Mouse (Mus musculus): ENCODE results near the gene Sarnp. TPM values are rescaled to one million over a fixed set of nuclear protein-coding genes. Genes with fewer than 3 reads are reported as not detected.

Gene Sarnp
- polyA plus RNA-seq, 1 experiment from 2014 or later: 203 TPM

DNA sequence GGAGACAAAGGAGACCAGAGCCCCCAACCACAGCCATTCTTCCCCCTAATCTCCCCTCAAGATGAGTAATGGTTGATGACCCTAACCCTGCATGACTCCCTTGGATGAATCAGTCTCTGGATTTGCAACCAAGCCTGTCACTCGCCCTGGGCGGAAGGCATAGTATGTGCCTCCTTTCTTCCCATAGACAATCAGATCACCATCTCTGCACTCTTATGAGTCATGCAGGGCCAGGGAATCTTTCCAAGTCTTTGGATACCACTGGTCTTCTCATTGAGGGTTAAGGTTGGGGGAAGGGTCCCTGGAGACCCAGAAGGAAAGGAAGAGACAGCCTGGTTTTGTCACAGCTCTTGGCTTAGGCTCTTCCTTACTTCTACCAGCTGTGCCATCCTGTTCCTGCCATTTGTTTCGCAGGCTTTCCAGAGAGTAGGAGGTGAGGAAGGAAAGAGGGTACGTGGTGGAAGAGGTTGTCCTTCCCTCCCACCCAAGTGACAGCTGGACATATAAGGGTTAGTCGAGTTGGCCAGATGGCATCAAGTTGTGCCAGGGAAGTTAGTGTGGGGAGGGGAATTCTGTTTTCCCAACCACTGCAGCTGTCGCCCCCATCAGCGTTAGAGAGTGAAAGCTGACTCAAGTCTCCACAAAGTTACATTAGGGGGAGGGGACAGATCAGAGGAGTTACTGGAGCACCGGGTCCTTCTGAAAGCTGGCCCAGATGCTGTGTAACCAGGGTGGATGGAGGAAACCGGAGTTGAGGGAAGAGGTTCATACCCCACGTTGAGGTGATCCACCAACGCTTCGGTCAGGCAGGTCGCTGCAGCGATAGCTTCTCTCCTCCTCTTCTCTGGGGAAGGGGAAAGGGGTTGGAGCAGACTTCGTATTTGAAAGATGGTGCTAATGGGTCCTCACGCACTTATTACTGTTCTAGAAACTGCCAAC lies 105.0 kb downstream of the Sarnp start:
- H3K4me3 ChIP-seq (replicated peaks): peak overlapping the region; percentile 92
- no peaks in the 10 kb centered on the region; the same call in 1 of the 2 replicates for H3K27me3 ChIP-seq
- peaks cover 14% of the 10 kb centered on the region for H3K36me3 ChIP-seq
- peak overlapping the region; percentile 72 for H3K4me2 ChIP-seq (replicated peaks)
- no peak for ATAC-seq
- 75% methylated on average over 16 of the region's 16 CpGs for WGBS
- peaks cover 46% of the 10 kb centered on the region for H3K4me1 ChIP-seq (replicated peaks)
- peak overlapping the region; percentile 87 for H3K9ac ChIP-seq (replicated peaks)
- peak overlapping the region; percentile 94; the same call in 1 of the 2 replicates for H3K27ac ChIP-seq
- H3K9me3 ChIP-seq: no peaks in the 10 kb centered on the region

DNA sequence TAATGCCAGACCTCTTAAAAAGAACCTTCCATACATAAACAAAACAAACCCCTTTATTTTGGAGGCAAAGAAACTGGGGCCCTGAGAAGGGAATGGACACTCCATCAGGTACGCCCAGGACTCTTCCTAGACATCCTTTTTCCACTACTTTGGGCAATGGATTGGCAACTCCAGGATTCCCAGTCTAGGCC lies 105.6 kb downstream of the Sarnp start, which contains the start of gene Rdh5:
Gene Rdh5 (minus strand): TSS at position 67 of the 191 bp plus-strand sequence.
- Histone ChIP-seq H3K27me3 (peaks cover 4% of the 10 kb centered on the region; the same call in 1 of the 2 replicates), H3K4me1 (replicated peaks) (peaks cover 46% of the 10 kb centered on the region), H3K9ac (replicated peaks) (peak within 1 kb of the TSS; percentile 87), H3K27ac (peak within 1 kb of the TSS; percentile 94), H3K4me3 (replicated peaks) (peak within 1 kb of the TSS; percentile 92), H3K4me2 (replicated peaks) (peak within 1 kb of the TSS; percentile 72), H3K9me3 (no peaks in the 10 kb centered on the region), H3K36me3 (peaks cover 9% of the 10 kb centered on the region)
- ATAC-seq: no peak
- WGBS: 21% methylated on average over 1 of the region's 1 CpGs

DNA sequence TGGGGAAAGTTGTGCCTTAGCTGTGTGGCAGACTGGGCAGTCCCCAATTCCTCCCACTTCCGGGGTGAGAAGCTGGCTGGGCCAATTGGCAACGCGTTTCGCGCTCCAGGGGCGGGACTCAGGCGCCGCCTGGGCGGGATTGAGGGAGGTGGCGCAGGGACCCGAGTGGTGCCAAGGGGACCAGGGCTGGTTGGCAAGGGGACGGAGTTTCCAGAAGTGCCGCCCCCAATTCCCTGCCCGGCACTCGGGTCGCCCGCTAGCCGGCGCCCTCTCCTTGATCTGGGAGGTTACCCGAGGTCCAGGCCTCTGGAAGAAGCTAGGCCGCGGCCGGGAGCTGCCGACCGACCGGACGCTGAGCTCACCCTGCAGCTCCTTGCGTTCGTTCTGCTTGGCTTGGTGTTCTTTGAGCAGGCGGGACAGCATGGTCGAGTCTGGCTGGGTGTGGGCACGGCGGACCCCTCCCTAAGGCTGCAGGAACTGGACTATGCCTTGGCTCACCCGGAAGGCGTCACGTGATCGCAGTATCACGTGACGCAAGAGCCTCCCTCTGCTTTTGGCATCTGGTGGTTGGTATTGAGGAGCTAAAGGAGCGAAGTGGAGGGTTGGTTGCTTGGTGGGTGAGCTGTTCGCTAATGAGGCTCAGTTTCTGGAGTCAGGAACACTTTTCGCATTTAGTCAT lies 106.0 kb downstream of the Sarnp start:
- Histone ChIP-seq H3K9me3 (no peaks in the 10 kb centered on the region), H3K4me1 (replicated peaks) (peaks cover 49% of the 10 kb centered on the region)
- WGBS: under 1% methylated on average over 39 of the region's 42 CpGs

DNA sequence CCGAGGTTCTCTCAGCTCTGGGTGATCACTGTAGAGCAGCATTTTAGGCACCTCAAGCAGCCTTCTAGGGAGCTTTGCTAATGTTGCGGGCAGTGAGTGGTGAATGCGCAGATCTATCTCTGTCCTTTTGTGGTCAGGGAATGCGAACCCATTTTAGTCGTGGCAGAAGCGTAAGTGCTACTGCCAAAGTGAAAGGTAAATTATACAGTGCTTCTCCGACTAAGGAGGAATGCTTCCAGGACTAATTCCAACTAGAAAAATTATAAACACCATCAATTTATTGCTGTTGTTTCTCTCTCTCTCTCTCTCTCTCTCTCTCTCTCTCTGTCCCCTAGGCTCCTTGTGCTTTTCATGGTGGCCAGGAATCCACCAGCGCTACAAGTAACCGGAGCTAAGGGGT lies 106.8 kb downstream of the Sarnp start, which contains the start of gene Bloc1s1:
Gene Bloc1s1 (minus strand): TSS at position 101 of the 400 bp plus-strand sequence.
- Histone ChIP-seq H3K4me2 (replicated peaks) (peak within 1 kb of the TSS; percentile 72), H3K27me3 (peaks cover 10% of the 10 kb centered on the region; the same call in 1 of the 2 replicates), H3K27ac (peak within 1 kb of the TSS; percentile 94), H3K9me3 (no peaks in the 10 kb centered on the region), H3K36me3 (no peaks in the 10 kb centered on the region; the same call in none of the 2 replicates), H3K9ac (replicated peaks) (peak within 1 kb of the TSS; percentile 87), H3K4me1 (replicated peaks) (peaks cover 43% of the 10 kb centered on the region), H3K4me3 (replicated peaks) (peak within 1 kb of the TSS; percentile 92)
- ATAC-seq: no peak
- WGBS: 72% methylated on average over 9 of the region's 9 CpGs

More for the DNA sequence above, 106.0 kb downstream of the Sarnp start:
- Histone ChIP-seq H3K36me3 (peaks cover 4% of the 10 kb centered on the region), H3K27me3 (peaks cover 8% of the 10 kb centered on the region; the same call in 1 of the 2 replicates), H3K27ac (peak overlapping the region; percentile 94), H3K4me2 (replicated peaks) (peak overlapping the region; percentile 72), H3K4me3 (replicated peaks) (peak overlapping the region; percentile 92), H3K9ac (replicated peaks) (peak overlapping the region; percentile 87)
- ATAC-seq: peak; percentile 97

Other genes starting within 250 kb of the Sarnp start
- 0.13 and 0.19 TPM in 2 replicates for gene Erbb3, start 227.7 kb upstream of the Sarnp start, polyA plus RNA-seq (2015; fragmentation: Nextera tagmentation; extraction: Ambion mirVana)
- gene Rps26, start 190.6 kb upstream of the Sarnp start, polyA plus RNA-seq (2015; fragmentation: Nextera tagmentation; extraction: Ambion mirVana): 461 and 477 TPM in 2 replicates
- 16.5 and 17.0 TPM in 2 replicates for gene Ikzf4, start 171.3 kb upstream of the Sarnp start, polyA plus RNA-seq (2015; fragmentation: Nextera tagmentation; extraction: Ambion mirVana)
- 13.0 and 13.7 TPM in 2 replicates for gene Suox, start 143.3 kb upstream of the Sarnp start, polyA plus RNA-seq (2015; fragmentation: Nextera tagmentation; extraction: Ambion mirVana)
- gene Rab5b, start 121.1 kb upstream of the Sarnp start, polyA plus RNA-seq (2015; fragmentation: Nextera tagmentation; extraction: Ambion mirVana): 106 and 107 TPM in 2 replicates
- 0.09 and 0.15 TPM in 2 replicates for gene Pmel, start 113.1 kb upstream of the Sarnp start, polyA plus RNA-seq (2015; fragmentation: Nextera tagmentation; extraction: Ambion mirVana)
- 36.2 TPM in 2 replicates for gene Cdk2, start 112.3 kb upstream of the Sarnp start, polyA plus RNA-seq (2015; fragmentation: Nextera tagmentation; extraction: Ambion mirVana)
- 5.0 TPM in 2 replicates for gene Dgka, start 72.5 kb upstream of the Sarnp start, polyA plus RNA-seq (2015; fragmentation: Nextera tagmentation; extraction: Ambion mirVana)
- 50.6 and 51.8 TPM in 2 replicates for gene Pym1, start 69.4 kb upstream of the Sarnp start, polyA plus RNA-seq (2015; fragmentation: Nextera tagmentation; extraction: Ambion mirVana)
- gene Mmp19, start 26.4 kb upstream of the Sarnp start, polyA plus RNA-seq (2015; fragmentation: Nextera tagmentation; extraction: Ambion mirVana): 0.32 and 0.48 TPM in 2 replicates
- gene Dnajc14, start 13.3 kb upstream of the Sarnp start, polyA plus RNA-seq (2015; fragmentation: Nextera tagmentation; extraction: Ambion mirVana): 54.1 and 56.3 TPM in 2 replicates
- 17.4 and 17.5 TPM in 2 replicates for gene Tmem198b, start 13.0 kb upstream of the Sarnp start, polyA plus RNA-seq (2015; fragmentation: Nextera tagmentation; extraction: Ambion mirVana)
- gene Ormdl2, start 4.3 kb downstream of the Sarnp start, polyA plus RNA-seq (2015; fragmentation: Nextera tagmentation; extraction: Ambion mirVana): 29.3 and 31.3 TPM in 2 replicates
- gene Gdf11, start 74.4 kb downstream of the Sarnp start, polyA plus RNA-seq (2015; fragmentation: Nextera tagmentation; extraction: Ambion mirVana): 11.2 and 11.7 TPM in 2 replicates
- gene Cd63, start 83.7 kb downstream of the Sarnp start, polyA plus RNA-seq (2015; fragmentation: Nextera tagmentation; extraction: Ambion mirVana): 127 and 141 TPM in 2 replicates
- gene Rdh5, start 105.6 kb downstream of the Sarnp start, polyA plus RNA-seq (2015; fragmentation: Nextera tagmentation; extraction: Ambion mirVana): 14.8 and 20.9 TPM in 2 replicates
- gene Bloc1s1, start 106.7 kb downstream of the Sarnp start, polyA plus RNA-seq (2015; fragmentation: Nextera tagmentation; extraction: Ambion mirVana): 266 and 289 TPM in 2 replicates
- gene Itga7, start 116.5 kb downstream of the Sarnp start, polyA plus RNA-seq (2015; fragmentation: Nextera tagmentation; extraction: Ambion mirVana): 1.7 and 2.5 TPM in 2 replicates
- not detected in 2 replicates for gene Mettl7b, start 143.7 kb downstream of the Sarnp start, polyA plus RNA-seq (2015; fragmentation: Nextera tagmentation; extraction: Ambion mirVana)
- gene Olfr9, start 172.1 kb downstream of the Sarnp start, polyA plus RNA-seq (2015; fragmentation: Nextera tagmentation; extraction: Ambion mirVana): not detected in 2 replicates
- gene Olfr763, start 193.5 kb downstream of the Sarnp start, polyA plus RNA-seq (2015; fragmentation: Nextera tagmentation; extraction: Ambion mirVana): not detected in 2 replicates
- gene Olfr764-ps1, start 222.6 kb downstream of the Sarnp start, polyA plus RNA-seq (2015; fragmentation: Nextera tagmentation; extraction: Ambion mirVana): not detected in 2 replicates
- not detected in 2 replicates for gene Olfr765, start 232.7 kb downstream of the Sarnp start, polyA plus RNA-seq (2015; fragmentation: Nextera tagmentation; extraction: Ambion mirVana)